Mouse (Mus musculus) CD4-positive, CD25-positive, alpha-beta regulatory T cell, adult 4 months (primary cell): Measurements from ENCODE around the gene Oxsm. TPM values are rescaled to one million over a fixed set of nuclear protein-coding genes. Genes with fewer than 3 reads are reported as not detected.

Experiments
- ATAC-seq: one replicate; pipeline ENCODE4 v1.8.0; 2017
- polyA plus RNA-seq, 2 experiments: library from polyadenylated mRNA; unstranded; fragments of 100-300 nt; shearing (Covaris generic); gene quantifications; one replicate each; pipeline ENCODE4 v1.2.1; 2017

Gene Oxsm
- polyA plus RNA-seq, 2 experiments from 2014 or later, result 4.8 to 9.5 TPM

GRCm38 (mm10) chr14:16242193-16242815, 7.3 kb downstream of the Oxsm start:
- ATAC-seq, result no peak

GRCm38 (mm10) chr14:16236466-16236865, 13.1 kb downstream of the Oxsm start:
- ATAC-seq, result no peak

- no peak for ATAC-seq
These were observed 16.1 kb downstream of the Oxsm start for GRCm38 (mm10) chr14:16233515-16233914.

- no peak for ATAC-seq
These were observed 19.0 kb downstream of the Oxsm start for GRCm38 (mm10) chr14:16230581-16230980.

GRCm38 (mm10) chr14:16229395-16229794, 20.2 kb downstream of the Oxsm start:
- ATAC-seq, result no peak

- ATAC-seq, result peak; percentile 70
These were observed 30.6 kb downstream of the Oxsm start for GRCm38 (mm10) chr14:16219015-16219414.

- ATAC-seq, result no peak
These were observed 41.9 kb downstream of the Oxsm start for GRCm38 (mm10) chr14:16207722-16208121.

- ATAC-seq, result no peak
These were observed 47.9 kb downstream of the Oxsm start for GRCm38 (mm10) chr14:16201673-16202072.

GRCm38 (mm10) chr14:16200969-16201638, 48.5 kb downstream of the Oxsm start:
- ATAC-seq, result no peak

- ATAC-seq, result no peak
These were observed 49.2 kb downstream of the Oxsm start for GRCm38 (mm10) chr14:16200220-16200912.

- ATAC-seq, result peak; percentile 84
These were observed 53.1 kb downstream of the Oxsm start for GRCm38 (mm10) chr14:16196518-16196917.

GRCm38 (mm10) chr14:16195486-16195885, 54.1 kb downstream of the Oxsm start:
- ATAC-seq, result no peak

GRCm38 (mm10) chr14:16194125-16194524, 55.5 kb downstream of the Oxsm start:
- ATAC-seq, result no peak

- ATAC-seq, result no peak
These were observed 60.5 kb downstream of the Oxsm start for GRCm38 (mm10) chr14:16189142-16189541.

Other genes starting within 250 kb of the Oxsm start
- 10 to 100 TPM; 86.1 to 92.0 TPM for gene Ngly1, start 528 bp downstream of the Oxsm start, polyA plus RNA-seq
- 100 to 1,000 TPM in 1 of 2 experiments, 10 to 100 TPM in 1; 40.0 to 119 TPM for gene Top2b, start 115.4 kb upstream of the Oxsm start, polyA plus RNA-seq